Mouse (Mus musculus): ENCODE measurements around the gene P2rx4. TPM values are rescaled to one million over a fixed set of nuclear protein-coding genes. Genes with fewer than 3 reads are reported as not detected.

P2rx4 gene
- polyA plus RNA-seq, 1 experiment from 2014 or later = 38.2 TPM

GRCm38 (mm10) chr5:122733881-122734280, 26.5 kb downstream of the P2rx4 start:
- Histone ChIP-seq H3K4me3 (replicated peaks) (no peak overlapping the region), H3K9me3 (no peaks in the 10 kb centered on the region), H3K27me3 (replicated peaks) (no peaks in the 10 kb centered on the region), H3K4me1 (replicated peaks) (peaks cover 8% of the 10 kb centered on the region), H3K27ac (no peak overlapping the region), H3K9ac (no peak overlapping the region), H3K4me2 (replicated peaks) (0 out of 2 replicates have a peak overlapping the region, but pooled peaks have one; percentile 20), H3K36me3 (no peaks in the 10 kb centered on the region)
- ATAC-seq = no peak
- 59% methylated on average over 17 of the region's 17 CpGs for WGBS

DNA sequence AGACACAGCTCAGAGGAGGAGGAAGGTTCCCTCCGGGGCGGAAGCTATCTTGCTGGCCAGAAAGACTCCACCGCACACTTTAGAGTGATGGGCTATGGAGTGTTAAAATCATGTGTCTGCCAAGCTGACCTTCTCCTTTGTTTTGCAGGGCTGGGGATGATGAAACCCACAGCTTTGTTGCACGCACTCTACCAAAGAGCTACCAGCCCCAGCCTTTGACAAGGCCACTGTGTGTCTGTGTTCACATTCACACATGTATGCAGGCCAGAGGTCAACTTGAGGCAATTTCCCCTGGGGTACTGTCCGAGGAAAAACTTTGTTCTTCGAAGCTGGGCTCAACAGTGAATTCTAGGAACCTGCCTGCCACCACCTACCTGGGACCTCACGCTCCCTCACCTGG, 28.5 kb downstream of the P2rx4 start:
- Histone ChIP-seq H3K27me3 (replicated peaks) (no peaks in the 10 kb centered on the region), H3K4me1 (replicated peaks) (peaks cover 7% of the 10 kb centered on the region), H3K27ac (no peak overlapping the region), H3K9ac (no peak overlapping the region), H3K9me3 (no peaks in the 10 kb centered on the region), H3K36me3 (no peaks in the 10 kb centered on the region), H3K4me2 (replicated peaks) (no peak overlapping the region), H3K4me3 (replicated peaks) (no peak overlapping the region)
- 78% methylated on average over 7 of the region's 7 CpGs for WGBS
- ATAC-seq = no peak

DNA sequence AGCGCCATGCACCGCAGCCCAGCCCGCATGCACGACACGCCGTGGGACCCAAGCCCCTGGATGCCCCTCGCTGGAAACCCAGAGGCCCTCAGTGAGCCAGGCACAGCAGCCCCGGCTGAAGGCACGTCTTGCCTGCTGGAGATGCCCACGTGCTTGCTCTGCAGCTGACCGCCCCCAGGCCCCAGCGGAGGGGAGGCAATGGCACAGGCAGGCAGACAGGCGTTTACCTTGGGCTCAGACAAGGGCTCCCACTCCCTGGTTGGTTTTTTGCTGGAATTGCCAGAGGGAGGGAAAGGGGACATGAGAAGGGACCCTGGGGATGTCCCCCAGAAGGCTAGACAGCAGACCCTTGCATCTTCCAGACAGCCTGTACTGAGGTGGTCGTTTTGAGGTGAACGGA, 29.4 kb downstream of the P2rx4 start:
- Histone ChIP-seq H3K27ac (no peak overlapping the region), H3K27me3 (replicated peaks) (no peaks in the 10 kb centered on the region), H3K4me3 (replicated peaks) (no peak overlapping the region), H3K9me3 (no peaks in the 10 kb centered on the region), H3K9ac (no peak overlapping the region), H3K4me1 (replicated peaks) (peaks cover 6% of the 10 kb centered on the region), H3K36me3 (no peaks in the 10 kb centered on the region), H3K4me2 (replicated peaks) (no peak overlapping the region)
- ATAC-seq = no peak
- WGBS = 79% methylated on average over 15 of the region's 15 CpGs

GRCm38 (mm10) chr5:122743880-122744422, 36.6 kb downstream of the P2rx4 start:
- WGBS = 76% methylated on average over 13 of the region's 13 CpGs
- no peak for ATAC-seq

GRCm38 (mm10) chr5:122747950-122748349, 40.6 kb downstream of the P2rx4 start:
- H3K9me3 ChIP-seq = no peaks in the 10 kb centered on the region
- 64% methylated on average over 7 of the region's 7 CpGs for WGBS
- no peak overlapping the region for H3K9ac ChIP-seq
- no peak overlapping the region for H3K4me2 ChIP-seq (replicated peaks)
- H3K27ac ChIP-seq = no peak overlapping the region
- no peak overlapping the region for H3K4me3 ChIP-seq (replicated peaks)
- H3K4me1 ChIP-seq (replicated peaks) = no peaks in the 10 kb centered on the region
- no peaks in the 10 kb centered on the region for H3K36me3 ChIP-seq
- no peak for ATAC-seq
- H3K27me3 ChIP-seq (replicated peaks) = no peaks in the 10 kb centered on the region

More at GRCm38 (mm10) chr5:122743880-122744422, 36.6 kb downstream of the P2rx4 start:
- H3K27me3 ChIP-seq (replicated peaks) = no peaks in the 10 kb centered on the region
- H3K4me3 ChIP-seq (replicated peaks) = no peak overlapping the region
- no peaks in the 10 kb centered on the region for H3K4me1 ChIP-seq (replicated peaks)
- H3K36me3 ChIP-seq = no peaks in the 10 kb centered on the region
- no peak overlapping the region for H3K4me2 ChIP-seq (replicated peaks)
- no peak overlapping the region for H3K9ac ChIP-seq
- H3K9me3 ChIP-seq = no peaks in the 10 kb centered on the region
- no peak overlapping the region for H3K27ac ChIP-seq

GRCm38 (mm10) chr5:122754477-122754876, 47.1 kb downstream of the P2rx4 start:
- H3K27ac ChIP-seq = no peak overlapping the region
- no peak overlapping the region for H3K9ac ChIP-seq
- no peaks in the 10 kb centered on the region for H3K27me3 ChIP-seq (replicated peaks)
- no peaks in the 10 kb centered on the region for H3K9me3 ChIP-seq
- no peak for ATAC-seq
- no peak overlapping the region for H3K4me3 ChIP-seq (replicated peaks)
- H3K4me1 ChIP-seq (replicated peaks) = no peaks in the 10 kb centered on the region
- peaks cover 3% of the 10 kb centered on the region; the same call in 1 of the 2 replicates for H3K36me3 ChIP-seq
- no peak overlapping the region for H3K4me2 ChIP-seq (replicated peaks)
- 78% methylated on average over 16 of the region's 16 CpGs for WGBS

- Histone ChIP-seq H3K9ac (no peak overlapping the region), H3K4me2 (replicated peaks) (no peak overlapping the region), H3K4me3 (replicated peaks) (no peak overlapping the region), H3K36me3 (peaks cover 3% of the 10 kb centered on the region; the same call in 1 of the 2 replicates), H3K4me1 (replicated peaks) (no peaks in the 10 kb centered on the region), H3K9me3 (no peaks in the 10 kb centered on the region), H3K27me3 (replicated peaks) (no peaks in the 10 kb centered on the region), H3K27ac (no peak overlapping the region)
- WGBS = 92% methylated on average over 4 of the region's 4 CpGs
- no peak for ATAC-seq
These were observed 48.3 kb downstream of the P2rx4 start for GRCm38 (mm10) chr5:122755620-122756019.

DNA sequence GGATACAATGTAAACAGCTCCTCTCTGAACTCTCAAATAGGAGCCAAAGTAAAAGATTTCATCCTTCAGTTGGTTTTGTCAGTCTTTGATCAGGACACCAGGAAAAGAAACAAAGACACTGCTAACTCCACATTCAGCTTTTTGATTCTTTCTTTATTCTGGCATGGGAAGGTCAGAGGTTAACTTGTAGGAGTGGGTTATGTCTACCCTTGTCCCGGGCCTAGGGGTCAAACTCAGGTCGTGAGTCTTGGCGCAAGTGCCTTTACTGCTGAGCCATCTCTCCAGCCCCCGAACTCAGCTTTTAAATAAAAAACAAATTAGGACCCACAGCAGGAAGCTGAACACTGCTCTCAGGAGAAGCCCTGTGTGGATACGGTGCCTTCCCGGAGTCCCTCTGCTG, 48.8 kb downstream of the P2rx4 start:
- Histone ChIP-seq H3K4me1 (replicated peaks) (no peaks in the 10 kb centered on the region), H3K27me3 (replicated peaks) (no peaks in the 10 kb centered on the region), H3K4me2 (replicated peaks) (no peak overlapping the region), H3K27ac (no peak overlapping the region), H3K4me3 (replicated peaks) (no peak overlapping the region), H3K9ac (no peak overlapping the region), H3K9me3 (no peaks in the 10 kb centered on the region), H3K36me3 (peaks cover 3% of the 10 kb centered on the region; the same call in 1 of the 2 replicates)
- ATAC-seq = no peak
- WGBS = 65% methylated on average over 6 of the region's 6 CpGs

GRCm38 (mm10) chr5:122756680-122757079, 49.3 kb downstream of the P2rx4 start:
- Histone ChIP-seq H3K4me1 (replicated peaks) (no peaks in the 10 kb centered on the region), H3K4me3 (replicated peaks) (no peak overlapping the region), H3K9me3 (no peaks in the 10 kb centered on the region), H3K4me2 (replicated peaks) (no peak overlapping the region), H3K27me3 (replicated peaks) (no peaks in the 10 kb centered on the region), H3K27ac (no peak overlapping the region), H3K9ac (no peak overlapping the region), H3K36me3 (peaks cover 3% of the 10 kb centered on the region; the same call in 1 of the 2 replicates)
- WGBS = 86% methylated on average over 7 of the region's 7 CpGs
- no peak for ATAC-seq

- WGBS = 70% methylated on average over 29 of the region's 29 CpGs
- peak; percentile 52; the same call in 1 of the 2 replicates for ATAC-seq
- H3K9me3 ChIP-seq = no peaks in the 10 kb centered on the region
- no peaks in the 10 kb centered on the region for H3K27me3 ChIP-seq (replicated peaks)
- H3K27ac ChIP-seq = peak overlapping the region; percentile 32; the same call in 1 of the 2 replicates
- no peaks in the 10 kb centered on the region for H3K36me3 ChIP-seq
- H3K4me1 ChIP-seq (replicated peaks) = peaks cover 9% of the 10 kb centered on the region; the same call in 1 of the 2 replicates
- no peak overlapping the region for H3K4me3 ChIP-seq (replicated peaks)
- no peak overlapping the region for H3K9ac ChIP-seq
- H3K4me2 ChIP-seq (replicated peaks) = no peak overlapping the region; the same call in 1 of the 2 replicates
These were observed 56.1 kb downstream of the P2rx4 start for GRCm38 (mm10) chr5:122763271-122764031.

DNA sequence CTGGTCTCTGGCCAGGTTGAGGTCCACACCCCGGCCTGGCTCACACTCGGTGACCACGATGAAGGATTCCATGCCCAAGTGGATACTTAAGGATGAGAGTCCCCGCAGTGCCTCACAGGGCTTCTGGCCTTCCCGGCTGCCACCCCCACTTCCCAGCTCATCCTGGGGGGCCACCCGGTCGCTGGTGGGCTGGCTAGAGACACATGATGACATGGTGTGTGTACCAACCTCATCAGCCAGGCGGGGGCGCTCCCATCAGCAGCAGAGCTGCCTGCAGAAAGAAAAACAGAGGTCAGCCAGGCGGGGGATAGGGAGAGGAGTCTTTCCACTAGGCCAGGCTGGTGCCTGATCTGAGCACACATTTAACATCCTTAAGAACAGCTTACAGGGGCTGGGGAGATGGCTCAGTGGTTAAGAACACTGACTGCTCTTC, 56.7 kb downstream of the P2rx4 start:
- Histone ChIP-seq H3K36me3 (no peaks in the 10 kb centered on the region), H3K4me2 (replicated peaks) (no peak overlapping the region; the same call in 1 of the 2 replicates), H3K9me3 (no peaks in the 10 kb centered on the region), H3K27ac (0 out of 2 replicates have a peak overlapping the region, but pooled peaks have one; percentile 32), H3K9ac (no peak overlapping the region), H3K4me3 (replicated peaks) (no peak overlapping the region), H3K4me1 (replicated peaks) (peaks cover 9% of the 10 kb centered on the region; the same call in 1 of the 2 replicates), H3K27me3 (replicated peaks) (no peaks in the 10 kb centered on the region)
- 0 out of 2 replicates have a peak, but pooled peaks have one; percentile 35 for ATAC-seq
- 59% methylated on average over 10 of the region's 10 CpGs for WGBS

DNA sequence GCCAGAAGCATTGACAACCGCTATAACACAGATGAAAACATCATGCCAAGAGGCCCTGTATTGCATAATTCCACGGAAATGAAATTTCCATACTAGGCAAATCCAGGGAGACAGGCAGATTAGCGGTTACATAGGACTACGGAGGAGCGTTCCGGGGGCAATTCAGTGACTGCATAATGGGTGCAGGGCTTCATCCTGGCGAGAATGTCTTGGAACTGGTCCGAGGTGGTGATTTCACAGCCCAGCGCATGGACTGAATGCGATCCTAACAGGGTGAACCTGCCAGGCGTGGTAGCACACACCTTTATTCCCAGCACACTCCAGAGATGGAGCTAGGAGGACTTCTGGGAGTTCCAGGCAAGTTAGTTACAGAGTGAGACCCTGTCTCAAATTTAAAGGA, 59.9 kb downstream of the P2rx4 start:
- H3K4me2 ChIP-seq (replicated peaks) = no peak overlapping the region
- H3K9me3 ChIP-seq = no peaks in the 10 kb centered on the region
- H3K27ac ChIP-seq = no peak overlapping the region
- H3K4me3 ChIP-seq (replicated peaks) = no peak overlapping the region
- ATAC-seq = no peak
- H3K9ac ChIP-seq = no peak overlapping the region
- no peaks in the 10 kb centered on the region for H3K27me3 ChIP-seq (replicated peaks)
- H3K36me3 ChIP-seq = no peaks in the 10 kb centered on the region
- peaks cover 23% of the 10 kb centered on the region for H3K4me1 ChIP-seq (replicated peaks)
- WGBS = 92% methylated on average over 11 of the region's 11 CpGs

Data from intestine, embryonic 15.5 days (tissue).